Comparison of ENCODE assay signal across 20 mouse cellular contexts in genomic region chr3:153222611-153223402, GRCm38 (mm10).
DNase-seq lines count a peak whose midpoint lies in the region; ATAC-seq and TF ChIP-seq lines count a peak whose summit lies in the region.
"Had no signal": no experiment of that assay in that cellular context is flagged by ENCODE, and none has a peak within 500 bp of the region (broad histone marks: within the 10 kb centered on the region; RNA-seq: fewer than 3 reads in every experiment).

No protein-coding gene starts in this region.

- peak; percentile 76 for ATAC-seq in liver, embryonic 16.5 days (ENCODE audit: low read depth)
- no peak for ATAC-seq in forebrain, postnatal 0 days
- ATAC-seq: forebrain, embryonic 13.5 days had no signal

- TF ChIP-seq POLR2A in kidney, adult 2 months (IDR thresholded peaks at IDR 0.05; ENCODE audit: low read depth, low read length), result no peak

- no peaks in the 10 kb centered on the region for H3K4me1 ChIP-seq in heart, embryonic 10.5 days
- H3K4me1 ChIP-seq in kidney, adult 2 months (ENCODE audit: control insufficient read depth, insufficient read depth, low read length), result no peaks in the 10 kb centered on the region; the same call in 1 of the 2 replicates
- H3K4me1 ChIP-seq in liver, embryonic 16.5 days (ENCODE audit: control insufficient read depth, low read depth, low read length), result no peaks in the 10 kb centered on the region
- H3K4me1 ChIP-seq in forebrain, postnatal 0 days (ENCODE audit: insufficient read depth), result no peaks in the 10 kb centered on the region
- H3K4me1 ChIP-seq: forebrain, embryonic 13.5 days; hindbrain, embryonic 13.5 days; midbrain, embryonic 12.5 days had no signal

- no peak for TF ChIP-seq CTCF in kidney, adult 2 months (conservative IDR thresholded peaks at IDR 0.05; ENCODE audit: insufficient read depth, insufficient read length, low read depth, low read length)
- TF ChIP-seq CTCF in forebrain, postnatal 0 days (IDR thresholded peaks at IDR 0.05; ENCODE audit: low read depth), result no peak

- 86% methylated on average over 10 of the region's 10 CpGs for WGBS in heart, embryonic 10.5 days
- 50% methylated on average over 10 of the region's 10 CpGs for WGBS in kidney, adult 2 months
- WGBS in liver, embryonic 16.5 days (ENCODE audit: insufficient replicate concordance), result 62% methylated on average over 10 of the region's 10 CpGs
- WGBS in forebrain, postnatal 0 days, result 88% methylated on average over 10 of the region's 10 CpGs

- no peak overlapping the region for H3K27ac ChIP-seq in heart, embryonic 10.5 days
- no peak overlapping the region for H3K27ac ChIP-seq in kidney, adult 2 months (ENCODE audit: insufficient read depth, low read depth, low read length)
- H3K27ac ChIP-seq in liver, embryonic 16.5 days (ENCODE audit: low read length), result no peak overlapping the region
- no peak overlapping the region for H3K27ac ChIP-seq in forebrain, postnatal 0 days (ENCODE audit: low read depth, low read length)
- H3K27ac ChIP-seq: forebrain, embryonic 13.5 days; hindbrain, embryonic 13.5 days; midbrain, embryonic 12.5 days had no signal

- no peak overlapping the region for H3K4me3 ChIP-seq in heart, embryonic 10.5 days
- H3K4me3 ChIP-seq in kidney, adult 2 months (ENCODE audit: insufficient read depth, low read depth, low read length), result no peak overlapping the region
- H3K4me3 ChIP-seq in liver, embryonic 16.5 days (ENCODE audit: low read depth, low read length), result no peak overlapping the region
- no peak overlapping the region for H3K4me3 ChIP-seq in forebrain, postnatal 0 days (ENCODE audit: low read depth, low read length)
- H3K4me3 ChIP-seq: forebrain, embryonic 13.5 days; hindbrain, embryonic 13.5 days; midbrain, embryonic 12.5 days had no signal

- no peak overlapping the region for H3K4me2 ChIP-seq in liver, embryonic 16.5 days (ENCODE audit: low read depth, low read length)
- H3K4me2 ChIP-seq in forebrain, postnatal 0 days (ENCODE audit: low read depth), result no peak overlapping the region
- H3K4me2 ChIP-seq: forebrain, embryonic 13.5 days; heart, embryonic 11.5 days; hindbrain, embryonic 13.5 days; midbrain, embryonic 12.5 days had no signal

- peak; percentile 7 for DNase-seq in heart, embryonic 10.5 days (ENCODE audit: low spot score)
- no peak for DNase-seq in heart, adult 18-20 months
- DNase-seq in kidney, adult 2 months, result peak; percentile 75
- peak; percentile 41 for DNase-seq in kidney, postnatal 14 days
- DNase-seq in left cerebral cortex, adult 18-20 months (ENCODE audit: low spot score in 2 of 2), result no peak
- DNase-seq in thymus, postnatal 36 days, result no peak
- DNase-seq in forebrain, postnatal 0 days, result no peak
- DNase-seq: adrenal gland, adult 8-10 months; cerebellum, postnatal 14 days; gastrocnemius, postnatal 36 days; heart, postnatal 14 days; layer of hippocampus, postnatal 36 days; lung, adult 18-20 months; right cerebral cortex, postnatal 4 days; thymus, adult 2 months had no signal

- no peaks in the 10 kb centered on the region for H3K27me3 ChIP-seq in heart, embryonic 10.5 days (ENCODE audit: insufficient read depth, poor library complexity, severe bottlenecking)
- H3K27me3 ChIP-seq in kidney, adult 2 months (replicated peaks; ENCODE audit: control insufficient read depth, insufficient read depth, low read length), result no peaks in the 10 kb centered on the region
- H3K27me3 ChIP-seq in liver, embryonic 16.5 days (ENCODE audit: control insufficient read depth, insufficient read depth, low read depth, low read length), result no peaks in the 10 kb centered on the region
- H3K27me3 ChIP-seq in forebrain, postnatal 0 days (ENCODE audit: insufficient read depth, low read length), result no peaks in the 10 kb centered on the region
- H3K27me3 ChIP-seq: forebrain, embryonic 13.5 days; hindbrain, embryonic 13.5 days; midbrain, embryonic 12.5 days had no signal

- no peaks in the 10 kb centered on the region for H3K36me3 ChIP-seq in heart, embryonic 10.5 days
- no peaks in the 10 kb centered on the region for H3K36me3 ChIP-seq in kidney, adult 2 months (ENCODE audit: control insufficient read depth, insufficient read depth, low read length)
- H3K36me3 ChIP-seq in liver, embryonic 16.5 days (ENCODE audit: control insufficient read depth, insufficient read depth), result no peaks in the 10 kb centered on the region
- H3K36me3 ChIP-seq in forebrain, postnatal 0 days (ENCODE audit: insufficient read depth), result no peaks in the 10 kb centered on the region
- H3K36me3 ChIP-seq: hindbrain, embryonic 13.5 days; midbrain, embryonic 12.5 days had no signal

- no peaks in the 10 kb centered on the region for H3K9me3 ChIP-seq in heart, embryonic 10.5 days
- H3K9me3 ChIP-seq in liver, embryonic 16.5 days (replicated peaks; ENCODE audit: control insufficient read depth, low read length), result no peaks in the 10 kb centered on the region
- H3K9me3 ChIP-seq in forebrain, postnatal 0 days (ENCODE audit: low read length), result no peaks in the 10 kb centered on the region
- H3K9me3 ChIP-seq: forebrain, embryonic 13.5 days; hindbrain, embryonic 13.5 days; midbrain, embryonic 12.5 days had no signal

- no peak overlapping the region for H3K9ac ChIP-seq in liver, embryonic 16.5 days (ENCODE audit: low read depth, low read length)
- H3K9ac ChIP-seq in forebrain, postnatal 0 days, result no peak overlapping the region
- H3K9ac ChIP-seq: forebrain, embryonic 13.5 days; hindbrain, embryonic 13.5 days; midbrain, embryonic 12.5 days had no signal

Comparison
In these comparisons a context has a peak if more than half of its experiments do, and no peak if none do; other contexts are left out.
1. DNase-seq: peak in heart, embryonic 10.5 days (single experiment), kidney, adult 2 months (single experiment) and kidney, postnatal 14 days (single experiment); none in heart, adult 18-20 months (0 of 2), left cerebral cortex, adult 18-20 months (0 of 2), thymus, postnatal 36 days (0 of 2) and forebrain, postnatal 0 days (single experiment).